Mouse (Mus musculus) 3134 (cell line): ENCODE results near the gene Chmp2b.

Experiments
- DNase-seq: peaks from one replicate; pipeline ENCODE4 v3.0.0-alpha.2; 2011; ENCODE audit warnings: low spot score; ENCODE audit not compliant: insufficient read length; ENCODE audit errors: extremely low read depth

Chmp2b gene

GRCm38 (mm10) chr16:65529589-65529988 is 32.9 kb downstream of the Chmp2b start:
- DNase-seq: no peak

- DNase-seq: no peak
These were observed 35.8 kb downstream of the Chmp2b start for GRCm38 (mm10) chr16:65526695-65527094.

- no peak for DNase-seq
These were observed 36.5 kb downstream of the Chmp2b start for GRCm38 (mm10) chr16:65526004-65526403.

GRCm38 (mm10) chr16:65520211-65520610 is 42.3 kb downstream of the Chmp2b start, which contains the start of gene Pou1f1:
TSS of gene Pou1f1 (plus strand) at chr16:65520511.
- no peak for DNase-seq

- DNase-seq: no peak
These were observed 48.3 kb downstream of the Chmp2b start for GRCm38 (mm10) chr16:65514223-65514622.

- DNase-seq: no peak
These were observed 65.5 kb downstream of the Chmp2b start for GRCm38 (mm10) chr16:65497049-65497448.

GRCm38 (mm10) chr16:65496030-65496429 is 66.5 kb downstream of the Chmp2b start:
- DNase-seq: no peak
